Mouse (Mus musculus) limb, embryonic 11.5 days (tissue): ENCODE results near the gene 9030025P20Rik. TPM values are rescaled to one million over a fixed set of nuclear protein-coding genes. Genes with fewer than 3 reads are reported as not detected.
"Not testable (repeated sequence)": the region's sequence is repeated elsewhere in the genome, so short reads cannot be mapped to it uniquely, and the experiment has no call there.

Experiments used
- ATAC-seq: fragments of 200-750 bp; cut with Nextera tagmentation; 2 replicates; pipeline ENCODE4 v1.8.0; 2017; ENCODE audit warnings: low read depth; ENCODE audit not compliant: insufficient number of reproducible peaks, low FRiP score, low TSS enrichment
- DNase-seq: peaks from one replicate; pipeline ENCODE4 v3.0.0-alpha.2; 2015; ENCODE audit warnings: low spot score
- H3K27ac ChIP-seq: fragments of 300-500 bp; sonication (generic); replicated peaks from 2 replicates; pipeline ENCODE4 v1.5.1; 2014; ENCODE audit warnings: low read depth, mild to moderate bottlenecking, low read length
- H3K27me3 ChIP-seq: fragments of 300-500 bp; sonication (generic); 2 replicates; pipeline ENCODE4 v1.6.1; 2014; ENCODE audit warnings: mild to moderate bottlenecking, low read length, mixed read lengths; ENCODE audit not compliant: control insufficient read depth, insufficient read depth
- H3K36me3 ChIP-seq: fragments of 300-500 bp; sonication (generic); 2 replicates; pipeline ENCODE4 v1.6.1; 2014; ENCODE audit warnings: mild to moderate bottlenecking, low read length, moderate library complexity, mixed read lengths; ENCODE audit not compliant: control insufficient read depth, insufficient read depth
- H3K4me1 ChIP-seq: fragments of 300-500 bp; sonication (generic); 2 replicates; pipeline ENCODE4 v1.6.1; 2014; ENCODE audit warnings: low read length, mixed read lengths; ENCODE audit not compliant: control insufficient read depth, insufficient read depth
- H3K4me2 ChIP-seq: fragments of 300-500 bp; sonication (generic); 2 replicates; pipeline ENCODE4 v1.6.1; 2014; ENCODE audit warnings: low read depth, mild to moderate bottlenecking, moderate library complexity; ENCODE audit not compliant: severe bottlenecking
- H3K4me3 ChIP-seq: fragments of 300-500 bp; sonication (generic); 2 replicates; pipeline ENCODE4 v1.5.1; 2014; ENCODE audit warnings: low read depth, low read length
- H3K9ac ChIP-seq: fragments of 300-500 bp; sonication (generic); 2 replicates; pipeline ENCODE4 v1.6.1; 2014; ENCODE audit warnings: mild to moderate bottlenecking, low read length
- H3K9me3 ChIP-seq: fragments of 300-500 bp; sonication (generic); 2 replicates; pipeline ENCODE4 v1.6.1; 2016; ENCODE audit warnings: low read length; ENCODE audit not compliant: control insufficient read depth
- WGBS: fragments of 180-500 bp; shearing (Covaris S2); extraction: QIAGEN DNeasy Blood & Tissue Kit; methylation state at CpG from one replicate; pipeline ENCODE4 v1.1.7; 2014; 5-methylcytosine and 5-hydroxymethylcytosine counted together
- polyA plus RNA-seq: library from polyadenylated mRNA; unstranded; fragments of >200 nt; fragmentation: Nextera tagmentation; extraction: Ambion mirVana; gene quantifications from 2 replicates; pipeline ENCODE4 v1.2.1, GENCODE M21; 2014

Gene 9030025P20Rik
- polyA plus RNA-seq = 8.6 and 9.1 TPM in 2 replicates

GRCm38 (mm10) chr17:14978362-14979038, at the start of gene 9030025P20Rik, which contains the start of gene Gm3417:
TSS of gene 9030025P20Rik (plus strand) at chr17:14978468.
TSS of gene Gm3417 (minus strand) at chr17:14978790.
- not testable (repeated sequence) for H3K27ac ChIP-seq, H3K4me1 ChIP-seq, H3K9ac ChIP-seq, DNase-seq, H3K9me3 ChIP-seq, H3K36me3 ChIP-seq, H3K4me3 ChIP-seq, H3K4me2 ChIP-seq, H3K27me3 ChIP-seq
- no CpG with 5 or more reads among the region's 60 CpGs for WGBS
- peak; percentile 95 for ATAC-seq

- ATAC-seq (no peak), DNase-seq (no peak)
- Histone ChIP-seq H3K27ac (no peak overlapping the region), H3K4me1 (no peaks in the 10 kb centered on the region), H3K27me3 (no peaks in the 10 kb centered on the region), H3K9ac (no peak overlapping the region), H3K9me3 (no peaks in the 10 kb centered on the region), H3K4me2 (no peak overlapping the region), H3K4me3 (no peak overlapping the region), H3K36me3 (no peaks in the 10 kb centered on the region)
- 71% methylated on average over 5 of the region's 5 CpGs for WGBS
Measured at GRCm38 (mm10) chr17:14928631-14929030, 49.6 kb upstream of the 9030025P20Rik start.

GRCm38 (mm10) chr17:14930697-14931096, 47.6 kb upstream of the 9030025P20Rik start:
- no peaks in the 10 kb centered on the region for H3K36me3 ChIP-seq
- no peak overlapping the region for H3K4me2 ChIP-seq
- no peak overlapping the region for H3K4me3 ChIP-seq
- 88% methylated on average over 7 of the region's 7 CpGs for WGBS
- no peak for ATAC-seq
- H3K27ac ChIP-seq = no peak overlapping the region
- H3K4me1 ChIP-seq = no peaks in the 10 kb centered on the region
- H3K9me3 ChIP-seq = no peaks in the 10 kb centered on the region
- DNase-seq = no peak
- H3K27me3 ChIP-seq = no peaks in the 10 kb centered on the region
- H3K9ac ChIP-seq = no peak overlapping the region

GRCm38 (mm10) chr17:14931469-14931868, 46.8 kb upstream of the 9030025P20Rik start:
- ATAC-seq = no peak
- WGBS = 88% methylated on average over 5 of the region's 5 CpGs
- H3K36me3 ChIP-seq = no peaks in the 10 kb centered on the region

GRCm38 (mm10) chr17:14935280-14935679, 43.0 kb upstream of the 9030025P20Rik start:
- not testable (repeated sequence) for H3K27ac ChIP-seq, H3K9ac ChIP-seq, H3K9me3 ChIP-seq, ATAC-seq, H3K4me3 ChIP-seq, H3K27me3 ChIP-seq, H3K36me3 ChIP-seq, H3K4me1 ChIP-seq, DNase-seq, H3K4me2 ChIP-seq
- WGBS = 86% methylated on average over 14 of the region's 14 CpGs

More at GRCm38 (mm10) chr17:14931469-14931868, 46.8 kb upstream of the 9030025P20Rik start:
- DNase-seq = no peak
- no peak overlapping the region for H3K4me2 ChIP-seq
- H3K4me3 ChIP-seq = no peak overlapping the region
- H3K9me3 ChIP-seq = no peaks in the 10 kb centered on the region
- H3K4me1 ChIP-seq = no peaks in the 10 kb centered on the region
- no peak overlapping the region for H3K9ac ChIP-seq
- H3K27ac ChIP-seq = no peak overlapping the region
- no peaks in the 10 kb centered on the region for H3K27me3 ChIP-seq

- no peaks in the 10 kb centered on the region for H3K27me3 ChIP-seq
- WGBS = 77% methylated on average over 5 of the region's 5 CpGs
Measured at GRCm38 (mm10) chr17:14935841-14936605, 42.2 kb upstream of the 9030025P20Rik start.

GRCm38 (mm10) chr17:14942181-14942580, 36.1 kb upstream of the 9030025P20Rik start:
- H3K27ac ChIP-seq, H3K27me3 ChIP-seq, H3K9me3 ChIP-seq, DNase-seq, H3K4me1 ChIP-seq, ATAC-seq, H3K9ac ChIP-seq, H3K36me3 ChIP-seq: not testable (repeated sequence)
- Histone ChIP-seq H3K4me3 (peak overlapping the region; percentile 80), H3K4me2 (peak overlapping the region; percentile 85)
- WGBS = 72% methylated on average over 6 of the region's 6 CpGs

More at GRCm38 (mm10) chr17:14935841-14936605, 42.2 kb upstream of the 9030025P20Rik start:
- DNase-seq (no peak), ATAC-seq (no peak)
- Histone ChIP-seq H3K4me2 (no peak overlapping the region), H3K4me1 (no peaks in the 10 kb centered on the region), H3K4me3 (no peak overlapping the region), H3K9ac (no peak overlapping the region), H3K27ac (no peak overlapping the region), H3K9me3 (no peaks in the 10 kb centered on the region), H3K36me3 (no peaks in the 10 kb centered on the region)

GRCm38 (mm10) chr17:14943009-14943728, 35.1 kb upstream of the 9030025P20Rik start, which contains the start of the genes Wdr27 and 1600012H06Rik:
TSS of gene Wdr27 (minus strand) at chr17:14943158.
TSS of gene 1600012H06Rik (plus strand) at chr17:14943184.
- Histone ChIP-seq H3K4me2 (peak within 1 kb of the TSS; percentile 85), H3K36me3 (no peaks in the 10 kb centered on the region), H3K27ac (no peak within 1 kb of the TSS), H3K9me3 (no peaks in the 10 kb centered on the region), H3K27me3 (no peaks in the 10 kb centered on the region), H3K4me3 (peak within 1 kb of the TSS; percentile 80), H3K9ac (peak within 1 kb of the TSS; percentile 72), H3K4me1 (peaks cover 5% of the 10 kb centered on the region; the same call in 1 of the 2 replicates)
- DNase-seq = peak; percentile 100
- ATAC-seq = peak; percentile 94
- WGBS = under 1% methylated on average over 54 of the region's 54 CpGs
